Mouse (Mus musculus) A20 (cell line): ENCODE results near the gene Gm3629.
"Not testable (repeated sequence)": the region's sequence is repeated elsewhere in the genome, so short reads cannot be mapped to it uniquely, and the experiment has no call there.

Source experiments
- DNase-seq: peaks from one replicate; pipeline ENCODE4 v3.0.0-alpha.2; 2011; ENCODE audit warnings: low read depth, low spot score

Gene Gm3629

DNA sequence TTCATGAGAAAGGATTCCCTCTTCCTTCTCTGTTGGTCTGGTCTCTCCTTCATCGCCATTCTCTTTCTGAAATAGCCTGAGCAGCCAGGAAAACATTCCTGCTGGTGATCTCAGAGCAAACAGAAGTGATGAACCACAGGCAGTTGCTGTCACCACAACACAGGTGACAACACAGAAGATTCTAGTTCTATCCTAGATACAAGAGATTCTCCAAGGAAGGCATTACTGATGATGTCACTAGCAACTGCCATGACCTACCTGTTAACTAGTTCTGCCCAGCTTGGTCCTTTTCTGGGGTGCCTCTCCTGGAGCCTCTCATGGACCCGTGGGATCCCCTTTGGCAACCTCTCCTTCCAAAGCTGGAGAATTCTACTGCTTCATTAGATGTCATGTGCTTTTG, at the start of gene Gm3629:
Gene Gm3629 (minus strand): TSS at position 101 of the 400 bp plus-strand sequence.
- not testable (repeated sequence) for DNase-seq

DNA sequence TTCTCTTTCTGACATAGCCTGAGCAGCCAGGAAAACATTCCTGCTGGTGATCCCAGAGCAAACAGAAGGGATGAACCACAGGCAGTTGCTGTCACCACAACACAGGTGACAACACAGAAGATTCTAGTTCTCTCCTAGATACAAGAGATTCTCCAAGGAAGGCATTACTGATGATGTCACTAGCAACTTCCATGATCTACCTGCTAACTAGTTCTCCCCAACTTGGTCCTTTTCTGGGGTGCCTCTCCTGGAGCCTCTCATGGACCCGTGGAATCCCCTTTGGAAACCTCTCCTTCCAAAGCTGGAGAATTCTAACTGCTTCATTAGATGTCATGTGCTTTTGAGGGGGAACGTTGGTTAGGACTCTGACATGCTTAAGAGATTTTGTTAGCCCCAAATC, 31.9 kb upstream of the Gm3629 start, which contains the start of gene Gm3460:
Gene Gm3460 (minus strand): TSS at position 101 of the 400 bp plus-strand sequence.
- not testable (repeated sequence) for DNase-seq

DNA sequence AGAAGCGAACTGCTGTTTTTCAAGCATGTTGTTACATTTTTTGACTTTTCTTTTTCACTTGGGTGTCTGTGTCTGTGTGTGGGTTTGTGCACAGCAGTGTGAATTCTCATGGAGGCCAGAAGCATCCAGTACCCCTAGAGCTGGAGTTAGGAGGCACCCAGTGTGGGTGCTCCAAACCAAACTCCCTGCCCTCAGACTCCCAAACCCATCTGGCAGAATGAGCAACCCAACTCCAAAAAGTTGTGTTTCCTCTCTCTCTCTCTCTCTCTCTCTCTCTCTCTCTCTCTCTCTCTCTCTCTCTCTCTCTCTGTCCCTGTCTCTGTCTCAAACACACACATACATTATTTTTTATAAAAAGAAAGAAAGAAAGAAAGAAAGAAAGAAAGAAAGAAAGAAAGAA, 16.0 kb upstream of the Gm3629 start:
- DNase-seq = not testable (repeated sequence)

DNA sequence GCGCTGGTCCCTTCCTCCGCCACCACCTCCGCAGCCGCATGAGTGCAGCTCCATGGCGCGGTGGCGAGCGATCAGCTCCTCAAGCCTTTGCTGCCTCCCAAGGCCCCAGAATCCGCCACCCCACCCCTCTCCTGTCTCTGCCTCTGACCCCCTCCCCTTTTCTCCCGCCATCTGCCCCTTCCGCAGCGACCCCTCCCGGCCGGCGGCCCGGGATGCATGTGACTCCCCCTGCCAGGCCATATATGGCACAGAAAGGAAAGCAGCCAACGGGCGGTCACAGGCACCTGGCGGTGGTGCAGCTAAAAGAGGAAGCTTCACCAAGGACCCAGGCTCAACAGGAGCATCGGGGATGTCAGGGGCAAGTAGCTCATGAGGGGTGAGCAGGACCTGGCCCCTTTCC, 14.6 kb upstream of the Gm3629 start:
- DNase-seq = not testable (repeated sequence)

DNA sequence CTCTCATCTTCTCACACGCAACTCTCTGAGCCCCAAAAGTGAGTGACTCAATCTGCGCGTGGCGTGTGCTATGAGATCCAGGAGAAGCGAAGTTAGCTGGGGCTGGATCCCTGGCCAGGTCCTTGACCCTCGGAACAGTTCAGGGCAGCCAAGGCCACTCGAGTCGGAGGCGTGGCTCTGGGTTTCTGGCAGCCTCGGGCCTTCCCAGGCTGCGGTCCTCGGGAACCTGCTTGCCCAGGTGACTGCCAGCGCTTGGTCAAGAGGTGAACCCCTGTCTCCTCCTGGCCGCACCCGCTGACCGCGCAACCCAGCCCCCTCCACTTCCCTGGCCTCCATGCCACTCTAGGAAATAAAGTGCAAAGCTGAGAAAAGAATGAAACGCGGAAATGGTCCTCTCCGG, 14.1 kb upstream of the Gm3629 start:
- DNase-seq = not testable (repeated sequence)

DNA sequence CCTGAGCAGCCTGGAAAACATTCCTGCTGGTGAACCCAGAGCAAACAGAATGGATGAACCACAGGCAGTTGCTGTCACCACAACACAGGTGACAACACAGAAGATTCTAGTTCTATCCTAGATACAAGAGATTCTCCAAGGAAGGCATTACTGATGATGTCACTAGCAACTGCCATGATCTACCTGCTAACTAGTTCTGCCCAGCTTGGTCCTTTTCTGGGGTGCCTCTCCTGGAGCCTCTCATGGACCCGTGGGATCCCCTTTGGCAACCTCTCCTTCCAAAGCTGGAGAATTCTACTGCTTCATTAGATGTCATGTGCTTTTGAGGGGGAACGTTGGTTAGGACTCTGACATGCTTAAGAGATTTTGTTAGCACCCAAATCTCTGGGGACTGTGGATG, 53.2 kb downstream of the Gm3629 start, which contains the start of gene Gm8356:
Gene Gm8356 (minus strand): TSS at position 101 of the 400 bp plus-strand sequence.
- not testable (repeated sequence) for DNase-seq
